ENCODE assay signal across 35 mouse cellular contexts in genomic region chr8:109885294-109885693, GRCm38 (mm10).
"Had no signal": no experiment of that assay in that cellular context is flagged by ENCODE, and none has a peak within 500 bp of the region (broad histone marks: within the 10 kb centered on the region; RNA-seq: fewer than 3 reads in every experiment).

No protein-coding gene starts in this region.

- H3K27ac ChIP-seq: heart, embryonic 13.5 days; heart, embryonic 15.5 days; hindbrain, embryonic 10.5 days; hindbrain, embryonic 12.5 days; hindbrain, embryonic 13.5 days; hindbrain, embryonic 14.5 days; hindbrain, embryonic 15.5 days; hindbrain, postnatal 0 days; intestine, embryonic 15.5 days; kidney, embryonic 15.5 days; kidney, postnatal 0 days; layer of hippocampus, adult 2 months; left cerebral cortex, adult 2 months had no signal

- H3K9me3 ChIP-seq: heart, embryonic 12.5 days; heart, embryonic 13.5 days; heart, embryonic 15.5 days; hindbrain, embryonic 10.5 days; hindbrain, embryonic 12.5 days; hindbrain, embryonic 13.5 days; hindbrain, embryonic 15.5 days; intestine, embryonic 15.5 days; kidney, embryonic 15.5 days had no signal

- H3K36me3 ChIP-seq: heart, embryonic 15.5 days; intestine, embryonic 15.5 days had no signal

- H3K4me1 ChIP-seq: heart, embryonic 12.5 days; heart, embryonic 15.5 days; hindbrain, embryonic 10.5 days; hindbrain, embryonic 12.5 days; hindbrain, embryonic 13.5 days; hindbrain, embryonic 15.5 days; intestine, embryonic 15.5 days; kidney, embryonic 15.5 days had no signal

- H3K4me3 ChIP-seq: heart, embryonic 12.5 days; heart, embryonic 13.5 days; heart, embryonic 15.5 days; hindbrain, embryonic 10.5 days; hindbrain, embryonic 12.5 days; hindbrain, embryonic 13.5 days; hindbrain, embryonic 15.5 days; intestine, embryonic 15.5 days; kidney, embryonic 15.5 days; layer of hippocampus, adult 2 months; left cerebral cortex, adult 2 months had no signal

- H3K4me2 ChIP-seq: heart, embryonic 11.5 days; heart, embryonic 12.5 days; heart, embryonic 13.5 days; heart, embryonic 15.5 days; hindbrain, embryonic 12.5 days; hindbrain, embryonic 13.5 days; hindbrain, embryonic 14.5 days; hindbrain, embryonic 15.5 days; intestine, embryonic 15.5 days; kidney, embryonic 15.5 days had no signal

- H3K27me3 ChIP-seq: heart, embryonic 12.5 days; heart, embryonic 13.5 days; heart, embryonic 15.5 days; hindbrain, embryonic 12.5 days; hindbrain, embryonic 13.5 days; hindbrain, embryonic 15.5 days; intestine, embryonic 15.5 days; kidney, embryonic 15.5 days had no signal

- H3K9ac ChIP-seq: heart, embryonic 12.5 days; heart, embryonic 13.5 days; heart, embryonic 15.5 days; hindbrain, embryonic 12.5 days; hindbrain, embryonic 13.5 days; hindbrain, embryonic 14.5 days; hindbrain, embryonic 15.5 days; intestine, embryonic 15.5 days; kidney, embryonic 15.5 days had no signal

- DNase-seq: heart, postnatal 10 days; heart, postnatal 14 days; heart, postnatal 36 days; heart, postnatal 4 days; kidney, adult 11 months; kidney, adult 18-20 months; kidney, adult 2 months; kidney, adult 8-10 months; kidney, adult 9 months; kidney, postnatal 10 days; kidney, postnatal 14 days; kidney, postnatal 25 days; kidney, postnatal 36 days; kidney, postnatal 4 days; layer of hippocampus, adult 9-11 months; layer of hippocampus, postnatal 36 days had no signal

- ATAC-seq: hindbrain, embryonic 16.5 days; hindbrain, postnatal 0 days; inflammation-experienced regulatory T-cells, adult 6 months; intestine, embryonic 15.5 days; intestine, embryonic 16.5 days; intestine, postnatal 0 days had no signal
